Mouse (Mus musculus) adrenal gland, postnatal 10 days (tissue): ENCODE data around the gene Gfer. TPM values are rescaled to one million over a fixed set of nuclear protein-coding genes. Genes with fewer than 3 reads are reported as not detected.
"Not testable (repeated sequence)": the region's sequence is repeated elsewhere in the genome, so short reads cannot be mapped to it uniquely, and the experiment has no call there.

Experiments
- DNase-seq: peaks from one replicate; pipeline ENCODE4 v3.0.0; 2021; ENCODE audit warnings: mixed read lengths
- total RNA-seq, 2 experiments: library from RNA; stranded (reverse); gene quantifications; 2 replicates each; pipeline ENCODE4 v1.2.3; 2021

The Gfer gene
- total RNA-seq, 2 experiments from 2014 or later, result 36.0 to 36.8 TPM

DNA sequence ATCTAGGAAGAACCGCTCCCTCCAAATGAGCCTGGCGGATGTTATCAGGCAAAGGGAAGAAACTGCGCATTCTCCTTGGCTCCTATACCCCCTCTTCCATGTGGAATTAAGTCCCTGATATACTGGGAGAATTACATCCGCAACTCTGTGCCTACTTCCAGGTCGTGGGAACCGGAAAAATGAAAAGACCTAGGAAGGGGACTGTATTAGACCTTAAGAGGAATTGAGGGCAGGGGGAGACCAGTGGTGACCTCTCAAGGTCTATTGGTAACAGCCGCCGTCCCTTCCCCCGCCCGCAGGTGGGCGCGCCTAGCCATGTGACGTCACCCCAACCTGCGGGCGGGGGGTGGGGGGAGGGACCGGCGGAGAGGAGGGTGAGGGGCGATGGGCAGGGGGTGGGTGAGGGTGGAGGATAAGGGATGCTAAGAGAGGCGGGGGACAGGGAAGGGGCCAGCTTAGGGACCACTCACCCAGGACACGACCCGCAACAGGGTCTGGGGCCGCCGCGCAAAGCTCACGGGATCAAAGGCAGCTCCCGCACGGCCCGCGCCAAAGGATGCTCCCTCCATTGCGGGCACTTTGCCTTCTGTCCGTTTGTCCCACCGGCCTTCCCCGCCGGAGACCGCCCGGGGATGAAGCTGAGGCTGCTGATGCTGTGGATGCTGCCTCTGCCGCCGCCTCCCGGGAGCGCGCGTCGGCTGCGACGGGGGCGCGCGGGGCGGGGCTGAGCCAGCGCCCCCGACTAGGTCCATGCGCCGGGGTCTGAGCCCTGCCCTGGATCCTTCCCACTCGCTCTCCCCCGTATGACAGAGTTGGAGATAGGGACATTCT lies 6.5 kb downstream of the Gfer start, which contains the start of gene Syngr3:
Syngr3 (minus strand) TSS at position 705 of the 831 bp plus-strand sequence.
- DNase-seq, result no peak

DNA sequence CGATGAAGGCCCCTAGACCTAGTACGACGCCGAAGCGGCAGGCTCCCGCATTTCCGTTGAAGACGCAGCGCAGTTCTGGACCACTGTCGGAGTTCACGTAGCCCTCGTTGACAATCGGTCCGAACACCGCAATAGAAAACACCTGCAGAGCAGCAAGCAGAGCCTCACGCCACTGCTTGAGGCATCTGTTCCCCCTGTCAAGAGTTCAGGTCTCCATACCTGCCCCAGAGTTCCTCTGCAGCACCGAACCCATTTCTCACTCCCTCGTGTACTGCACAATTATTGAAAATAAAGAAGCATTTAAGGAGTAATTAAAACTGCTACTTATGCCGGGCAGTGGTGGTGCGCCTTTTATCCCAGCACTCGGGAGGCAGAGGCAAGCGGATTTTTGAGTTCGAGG lies 8.4 kb downstream of the Gfer start:
- no peak for DNase-seq

DNA sequence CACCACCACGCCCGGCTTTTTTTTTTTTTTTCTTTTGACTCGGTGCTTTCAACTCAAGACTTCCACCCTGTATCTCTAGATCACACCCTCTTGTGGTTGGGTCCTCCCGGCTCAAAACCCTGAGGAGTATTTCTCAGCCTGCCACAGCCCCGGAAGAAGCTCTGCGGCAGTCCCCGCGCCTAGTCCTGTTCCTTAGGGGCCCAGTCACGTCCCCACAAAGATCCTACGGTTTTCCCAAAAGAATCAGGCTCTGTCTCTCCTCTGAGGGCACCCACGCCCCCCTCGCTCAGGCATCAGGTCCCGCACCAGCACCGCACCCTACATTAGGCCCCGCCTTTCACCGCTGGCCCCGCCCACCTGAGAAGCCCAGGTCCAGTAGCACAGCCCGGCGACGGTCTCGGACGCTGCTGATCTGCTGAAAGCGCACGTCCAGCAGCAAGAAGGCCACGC lies 8.8 kb downstream of the Gfer start:
- peak; percentile 75 for DNase-seq

DNA sequence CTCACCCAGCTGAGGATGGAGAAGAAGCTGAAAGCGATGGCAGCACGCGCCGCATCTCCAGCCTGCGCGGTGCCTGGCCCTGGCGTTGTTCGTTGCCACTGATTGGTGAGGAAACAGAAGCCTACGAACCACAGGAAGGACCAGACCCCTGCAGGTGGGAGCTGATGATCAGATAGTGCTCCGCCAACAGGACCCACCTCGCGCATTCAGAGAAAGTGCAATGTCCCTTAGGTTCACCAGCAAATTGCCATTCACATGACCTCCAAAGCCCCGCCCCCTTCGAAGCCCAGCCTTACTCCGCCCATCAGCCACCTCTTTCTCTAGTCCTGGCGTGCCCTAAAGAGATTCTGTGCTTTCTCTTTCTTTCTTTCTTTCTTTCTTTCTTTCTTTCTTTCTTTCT lies 9.4 kb downstream of the Gfer start:
- peak; percentile 65 for DNase-seq

DNA sequence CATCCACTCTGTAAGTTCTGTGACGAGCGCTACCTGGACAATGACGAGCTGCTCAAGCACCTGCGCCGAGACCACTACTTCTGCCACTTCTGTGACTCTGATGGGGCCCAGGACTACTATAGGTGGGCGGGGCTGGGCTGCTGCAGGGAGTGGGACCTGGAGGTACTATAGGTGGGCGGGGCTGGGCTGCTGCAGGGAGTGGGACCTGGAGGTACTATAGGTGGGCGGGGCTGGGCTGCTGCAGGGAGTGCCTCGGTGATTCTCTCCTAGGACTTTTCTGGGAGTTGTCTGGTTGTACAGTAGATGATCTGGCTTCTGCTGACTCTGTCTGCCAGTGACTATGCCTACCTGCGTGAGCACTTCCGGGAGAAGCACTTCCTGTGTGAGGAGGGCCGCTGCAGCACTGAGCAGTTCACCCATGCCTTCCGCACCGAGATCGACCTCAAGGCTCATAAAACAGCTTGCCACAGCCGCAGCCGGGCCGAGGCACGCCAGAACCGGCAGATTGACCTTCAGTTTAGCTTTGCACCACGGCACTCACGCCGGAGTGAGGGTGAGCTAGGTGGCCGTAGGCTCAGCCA lies 18.4 kb downstream of the Gfer start:
- no peak for DNase-seq

DNA sequence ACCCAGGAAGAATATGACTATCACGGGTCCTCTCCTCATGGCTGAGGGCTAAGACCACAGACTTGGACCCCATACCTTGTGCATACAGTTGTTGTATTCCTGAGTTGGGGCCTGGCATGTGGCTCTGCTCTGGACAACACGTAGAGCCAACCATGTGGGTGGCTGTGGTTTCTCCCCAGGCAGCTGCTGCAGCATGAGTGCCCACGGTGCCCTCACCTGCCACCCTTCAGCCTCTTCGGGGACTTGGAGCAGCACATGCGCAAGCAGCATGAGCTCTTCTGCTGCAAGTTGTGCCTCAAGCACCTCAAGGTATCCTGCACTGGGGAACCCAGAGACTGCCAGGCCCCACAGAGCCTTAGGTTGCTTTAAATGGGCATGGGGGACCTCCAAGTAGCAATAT lies 19.1 kb downstream of the Gfer start:
- DNase-seq, result no peak

DNA sequence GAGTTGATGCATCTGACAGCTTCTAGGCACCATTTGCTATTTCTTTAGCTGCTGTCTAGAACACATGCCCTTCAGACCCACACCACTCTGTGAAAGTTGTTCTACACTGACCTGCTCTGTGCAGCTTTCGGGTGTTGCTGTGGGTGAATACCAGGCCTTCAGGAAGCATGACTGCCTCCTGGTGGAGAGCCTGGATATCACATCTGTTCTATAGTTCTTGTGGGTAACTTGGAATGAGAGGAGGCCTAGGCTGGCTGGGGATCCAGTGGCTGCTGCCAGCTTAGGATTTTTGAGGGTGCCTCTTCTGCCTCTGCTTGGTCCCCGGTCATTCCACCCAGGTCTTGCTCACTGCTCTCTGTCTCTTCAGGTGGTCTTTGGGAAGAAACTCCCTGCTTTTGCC lies 19.8 kb downstream of the Gfer start:
- DNase-seq, result peak; percentile 78

DNA sequence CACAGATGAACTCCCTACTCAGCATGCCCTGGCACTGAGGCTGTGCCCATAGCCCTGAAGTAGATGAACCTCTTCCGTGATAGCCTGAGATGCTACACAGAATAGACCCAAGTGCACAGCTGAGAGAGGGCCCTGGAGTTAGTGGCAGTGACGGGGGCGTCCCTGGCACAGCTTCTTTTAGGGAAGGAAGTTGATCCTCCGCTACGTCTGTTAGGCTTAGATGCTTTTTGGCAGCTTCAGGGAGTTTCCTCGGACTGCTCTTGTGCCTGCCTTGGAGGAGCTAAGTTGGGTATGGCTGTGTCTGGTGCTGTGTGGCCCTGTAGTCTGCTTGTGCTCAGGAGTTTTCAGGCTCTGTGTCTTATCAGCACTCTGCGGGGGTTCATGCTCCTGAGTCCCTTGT lies 21.7 kb downstream of the Gfer start:
- DNase-seq, result no peak

DNA sequence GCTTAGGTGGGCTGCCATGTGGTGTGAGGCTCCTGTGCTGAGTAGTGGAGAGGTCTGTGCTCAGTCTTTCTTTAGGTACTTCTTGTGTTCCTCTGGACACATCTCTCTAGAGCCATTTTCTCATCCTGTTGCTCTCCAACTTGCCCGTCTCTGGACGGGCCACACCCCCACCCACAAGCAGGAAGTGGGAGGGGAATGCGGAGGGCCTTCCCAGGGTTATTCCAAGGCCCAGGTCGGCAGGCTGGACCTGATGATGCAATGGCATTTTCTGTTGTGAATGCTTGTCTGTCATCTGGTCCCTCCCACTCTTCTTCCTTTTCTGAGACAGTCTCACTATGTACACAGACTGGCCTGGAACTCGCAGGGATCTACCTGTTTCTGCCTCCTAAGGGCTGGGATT lies 23.8 kb downstream of the Gfer start:
- peak; percentile 75 for DNase-seq

DNA sequence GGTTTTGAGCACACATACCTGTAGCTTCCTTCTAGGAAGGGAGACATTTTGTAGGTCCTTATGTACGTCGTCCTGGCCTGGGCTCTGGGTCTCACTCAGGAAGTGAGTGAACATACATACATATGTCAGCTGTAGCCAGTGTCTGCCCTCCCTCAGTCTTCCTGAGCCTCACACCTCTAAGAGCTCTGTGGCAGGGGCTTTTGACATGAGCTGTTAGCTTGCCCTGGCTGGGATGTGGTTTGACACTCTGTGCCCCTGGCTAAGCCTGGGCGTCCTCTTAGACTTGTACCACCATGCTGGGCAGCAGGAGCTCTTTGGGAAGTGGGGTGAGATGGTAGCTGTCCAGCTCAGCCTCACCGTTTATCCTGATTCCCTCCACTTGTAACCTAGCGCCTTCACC lies 24.6 kb downstream of the Gfer start:
- DNase-seq, result no peak

DNA sequence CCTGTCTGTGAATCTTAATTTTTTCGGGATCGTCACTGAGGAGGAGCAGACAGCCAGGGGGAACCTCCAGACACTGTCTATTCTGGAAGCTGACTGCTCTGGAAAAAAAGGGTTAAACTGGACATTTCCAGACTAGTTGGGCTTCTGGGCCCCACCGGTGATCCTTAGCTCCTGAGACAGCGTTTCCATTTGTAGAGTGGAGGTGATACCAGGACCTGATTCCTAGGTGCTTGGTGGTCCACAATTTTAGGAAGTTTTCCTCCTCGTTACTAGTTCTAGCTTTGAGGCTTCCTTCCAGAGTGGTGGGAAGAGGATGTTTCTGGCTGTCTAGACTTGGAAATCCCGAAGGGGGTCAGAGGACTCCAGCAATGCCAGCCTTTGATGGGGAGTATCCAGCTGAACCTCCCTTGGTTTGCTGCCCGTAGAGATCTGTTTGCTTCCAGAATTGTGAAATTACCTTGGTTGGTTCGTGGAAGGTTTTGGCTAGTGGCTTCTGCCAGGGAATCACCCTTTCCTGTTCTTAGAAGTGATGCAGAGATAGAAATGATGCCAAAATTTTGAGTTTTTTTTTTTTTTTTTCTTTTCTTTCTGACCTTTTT lies 25.6 kb downstream of the Gfer start:
- DNase-seq, result no peak

DNA sequence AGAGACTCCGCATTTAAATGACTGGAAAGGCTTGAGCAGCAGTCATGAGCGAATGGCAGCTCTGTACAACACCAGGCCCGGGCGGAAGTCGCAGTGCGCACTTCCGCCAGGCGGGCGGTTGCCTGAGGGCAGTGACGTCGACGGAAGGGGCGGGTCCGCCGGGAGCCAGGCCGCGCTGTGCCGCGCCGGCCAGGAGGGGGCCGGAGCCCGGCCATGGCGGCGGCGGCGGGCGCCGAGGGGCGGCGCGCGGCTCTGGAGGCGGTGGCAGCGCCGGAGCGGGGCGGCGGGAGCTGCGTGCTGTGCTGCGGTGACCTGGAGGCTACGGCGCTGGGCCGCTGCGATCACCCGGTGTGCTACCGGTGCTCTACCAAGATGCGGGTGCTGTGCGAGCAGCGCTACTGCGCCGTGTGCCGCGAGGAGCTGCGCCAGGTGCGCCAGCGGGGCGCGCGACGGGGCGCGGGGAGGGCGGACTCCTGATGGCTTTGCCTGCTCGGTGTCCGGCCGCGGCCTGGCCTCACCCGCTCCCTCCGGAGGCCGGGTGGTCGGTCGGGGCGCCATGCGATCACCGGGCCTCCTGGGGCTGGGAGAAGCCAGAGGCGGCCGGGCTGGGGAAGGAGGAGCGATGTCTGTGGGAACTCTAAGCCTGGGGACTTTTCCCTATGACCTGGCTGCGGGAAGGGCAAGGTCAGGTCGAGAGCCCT lies 26.3 kb downstream of the Gfer start, which contains the start of gene Zfp598:
Zfp598 (plus strand) TSS at position 143 of the 701 bp plus-strand sequence.
- peak; percentile 98 for DNase-seq

DNA sequence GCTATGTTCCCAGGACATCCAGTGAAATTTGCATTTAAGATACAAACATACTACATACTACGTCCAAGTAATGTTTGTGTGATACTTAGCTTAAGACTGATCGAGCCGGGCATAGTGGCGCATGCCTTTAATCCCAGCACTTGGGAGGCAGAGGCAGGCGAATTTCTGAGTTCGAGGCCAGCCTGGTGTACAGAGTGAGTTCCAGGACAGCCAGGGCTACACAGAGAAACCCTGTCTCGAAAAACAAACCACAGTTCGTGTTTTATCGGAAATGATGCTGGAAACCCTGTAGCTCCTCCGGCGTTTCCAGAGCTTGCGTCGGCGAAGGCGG lies 26.8 kb downstream of the Gfer start:
- not testable (repeated sequence) for DNase-seq

DNA sequence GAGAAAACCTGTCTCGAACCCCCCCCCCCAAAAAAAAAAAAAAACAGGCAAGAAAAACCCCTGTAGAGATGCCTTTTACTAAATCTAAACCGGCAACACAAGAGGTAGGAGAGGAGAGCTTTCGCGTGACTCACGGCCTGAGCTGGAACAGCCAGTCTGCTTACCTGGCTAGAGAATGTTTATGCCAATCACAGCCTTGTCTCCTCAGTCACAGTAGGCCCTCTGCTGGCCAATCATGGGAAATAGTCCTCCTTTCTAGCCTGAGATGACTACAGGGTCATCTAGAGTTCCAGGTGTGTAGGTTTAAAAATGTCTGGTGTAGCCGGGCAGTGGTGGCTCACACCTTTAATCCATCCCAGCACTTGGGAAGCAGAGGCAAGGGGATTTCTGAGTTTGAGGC lies 28.5 kb downstream of the Gfer start:
- peak; percentile 66 for DNase-seq

DNA sequence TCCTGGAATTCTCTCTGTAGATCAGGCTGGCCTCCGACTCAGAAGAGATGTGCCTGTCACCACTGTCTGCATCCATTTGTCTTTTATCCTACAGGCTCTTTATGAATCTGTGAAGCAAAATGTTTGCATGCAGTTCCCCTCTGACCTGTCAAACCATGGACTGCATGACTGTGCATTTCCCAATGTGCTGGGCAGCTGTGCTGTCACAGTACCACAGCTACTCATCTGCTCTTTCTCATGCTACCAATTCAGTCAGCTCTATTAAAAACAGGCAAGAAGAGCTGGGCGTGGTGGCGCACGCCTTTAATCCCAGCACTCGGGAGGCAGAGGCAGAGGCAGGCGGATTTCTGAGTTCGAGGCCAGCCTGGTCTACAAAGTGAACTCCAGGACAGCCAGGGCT lies 28.9 kb downstream of the Gfer start:
- not testable (repeated sequence) for DNase-seq

DNA sequence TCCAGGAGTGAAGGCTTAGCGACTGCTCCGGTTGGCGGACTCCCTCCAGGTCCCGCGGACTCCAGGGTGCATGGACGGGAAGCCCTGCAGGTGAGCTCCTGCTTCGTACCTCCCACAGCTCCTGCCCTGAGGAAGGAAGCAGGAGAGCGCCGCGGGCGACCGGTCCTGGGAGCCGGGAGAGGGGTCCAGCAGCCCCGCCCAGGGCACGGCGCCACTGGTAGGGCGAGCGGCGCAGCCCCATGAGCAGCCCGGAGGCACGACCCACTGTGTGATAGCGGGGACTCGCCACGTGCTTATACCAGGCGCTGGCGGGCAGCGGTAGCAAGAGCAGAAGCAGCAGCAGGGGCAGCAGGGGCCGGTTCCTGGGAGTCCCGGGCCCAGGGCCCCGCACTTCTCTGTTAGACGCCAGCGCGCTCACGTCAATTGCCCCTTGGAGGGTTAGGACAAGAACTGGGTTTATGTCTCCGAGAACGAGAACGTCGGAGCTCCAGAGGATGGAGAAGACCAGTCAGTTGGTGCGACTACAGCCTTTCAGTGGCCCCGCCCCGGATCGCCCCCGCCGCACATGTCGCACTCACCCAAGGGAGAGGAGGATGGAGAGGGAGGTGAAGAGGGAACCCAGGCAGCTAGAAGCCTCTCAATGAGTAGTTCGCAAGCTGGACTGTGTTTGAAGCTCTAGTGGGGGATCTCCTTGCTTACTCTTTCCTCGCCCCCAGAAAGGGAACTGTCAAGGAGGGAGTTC lies 37.8 kb downstream of the Gfer start, which contains the start of gene Npw:
Npw (minus strand) TSS at position 441 of the 742 bp plus-strand sequence.
- DNase-seq, result no peak

DNA sequence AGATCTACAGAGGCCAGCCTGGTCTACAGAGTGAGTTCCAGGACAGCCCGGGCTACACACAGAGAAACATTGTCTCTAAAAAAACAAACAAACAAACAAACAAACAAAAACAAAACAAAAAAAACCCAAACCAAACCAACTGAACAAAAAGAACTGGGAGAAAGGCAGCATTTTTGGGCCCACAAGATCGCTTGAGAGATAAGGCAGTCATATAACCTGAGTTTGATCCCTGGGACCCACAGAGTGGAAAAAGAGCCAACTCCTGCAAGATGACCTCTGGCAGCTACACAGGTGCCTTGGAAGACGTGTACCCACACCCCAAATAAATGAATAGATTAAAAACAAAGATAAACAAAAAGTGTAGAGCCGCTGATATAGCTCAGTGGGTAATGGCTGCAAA lies 41.0 kb downstream of the Gfer start:
- DNase-seq, result no peak

DNA sequence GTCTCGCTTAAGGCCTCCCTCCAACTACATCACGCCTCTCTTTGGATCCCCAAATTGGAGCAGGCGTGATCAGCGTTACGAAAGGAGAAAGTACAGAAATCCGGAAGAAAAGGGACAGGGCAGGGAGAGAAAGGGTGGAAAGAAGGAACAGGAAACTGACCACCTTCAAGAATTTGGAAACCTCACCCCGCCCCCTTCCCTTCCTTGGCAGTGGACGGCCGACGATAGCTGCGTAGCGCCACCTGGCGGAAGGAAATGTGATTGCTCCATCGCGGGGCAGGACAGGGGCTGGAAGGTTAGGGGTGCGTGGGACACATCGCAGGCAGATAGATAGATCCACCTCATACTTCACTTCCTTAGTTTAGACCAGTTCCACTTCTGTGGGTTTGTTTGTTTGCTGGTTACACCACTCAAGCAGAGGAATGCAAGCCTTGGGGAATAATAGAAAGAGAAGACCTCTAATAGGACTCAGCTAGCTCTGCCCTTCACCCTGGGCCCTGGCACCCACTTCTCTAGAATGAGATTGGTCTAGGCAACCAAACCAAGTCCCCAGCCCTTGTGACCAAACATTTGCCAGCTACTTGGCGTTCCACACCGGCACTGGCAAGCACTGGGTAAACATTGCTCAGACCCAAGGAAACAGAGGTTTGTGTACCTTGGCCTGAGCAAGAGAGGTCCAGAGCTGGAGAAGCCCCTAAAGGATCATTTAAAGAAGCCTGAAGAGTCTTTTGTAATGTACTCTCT lies 41.8 kb downstream of the Gfer start:
- DNase-seq, result peak; percentile 86

DNA sequence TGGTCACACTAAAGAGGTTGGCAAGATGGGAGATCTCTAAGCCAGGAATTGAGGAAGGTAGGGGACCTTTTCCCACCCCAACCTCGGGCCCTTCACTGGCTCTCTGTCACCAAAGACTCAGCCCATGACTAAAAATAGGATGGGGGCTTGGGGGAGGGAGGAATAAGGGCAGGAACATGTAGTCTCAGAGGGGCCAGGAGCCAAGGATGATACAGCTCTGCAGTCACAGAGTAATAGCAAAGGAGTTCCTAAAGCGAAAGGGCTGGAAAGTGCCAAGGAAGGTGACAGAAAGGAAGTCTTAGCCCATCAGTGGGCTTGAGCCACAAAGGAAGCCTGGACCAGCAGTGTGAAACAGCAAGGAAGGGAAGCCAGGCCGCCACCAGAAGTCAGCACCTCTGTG lies 44.1 kb downstream of the Gfer start:
- no peak for DNase-seq

DNA sequence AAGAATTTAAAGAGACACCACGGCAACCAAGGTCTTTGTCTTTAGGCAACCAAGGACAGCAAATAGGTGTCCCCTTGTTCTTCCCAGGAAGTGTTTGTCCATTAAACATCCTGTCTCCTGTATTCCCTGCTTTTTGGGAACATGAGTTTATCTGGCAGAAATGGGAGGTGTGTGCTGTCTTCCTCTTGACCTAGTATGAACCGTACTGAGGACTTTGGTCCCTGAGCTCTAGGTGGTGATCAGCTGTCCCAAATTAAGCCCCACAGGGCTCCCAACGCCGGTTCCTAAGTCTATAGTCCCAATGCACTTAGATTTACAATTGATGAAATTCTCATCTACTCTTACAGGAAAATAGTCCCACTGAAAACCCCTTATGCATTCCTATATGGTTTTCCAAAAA lies 45.2 kb downstream of the Gfer start:
- no peak for DNase-seq

DNA sequence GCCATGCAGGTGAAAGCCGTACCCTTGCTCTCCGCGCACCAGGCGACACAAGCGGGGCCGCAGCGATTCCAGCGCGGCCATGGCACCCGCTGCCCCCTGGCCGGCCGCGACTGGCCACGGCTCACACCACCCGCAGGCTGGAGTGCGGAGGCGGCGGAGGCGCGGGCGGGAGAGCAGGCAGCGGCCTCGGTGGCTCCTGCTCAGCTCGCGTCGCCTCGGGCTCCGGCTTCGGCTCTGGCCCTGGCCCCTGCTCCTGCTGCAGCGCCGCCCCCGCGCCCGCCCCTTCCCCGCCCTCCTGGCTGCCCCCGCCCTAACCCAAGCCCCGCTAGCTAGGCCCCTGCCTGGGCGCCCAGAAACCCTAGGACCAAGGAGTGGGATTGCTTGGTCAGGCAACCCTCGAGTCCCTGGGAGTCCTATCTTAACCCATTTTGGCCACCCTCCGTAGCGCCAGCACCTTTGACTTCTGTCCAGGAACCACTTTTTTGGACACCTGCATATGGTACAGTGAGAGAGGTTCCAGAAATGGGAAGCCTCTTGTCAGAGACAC lies 45.8 kb downstream of the Gfer start, which contains the start of gene Slc9a3r2:
Slc9a3r2 (minus strand) TSS at position 258 of the 547 bp plus-strand sequence.
- peak; percentile 82 for DNase-seq
